Mouse (Mus musculus): ENCODE measurements at regions not wholly inside any gene's neighbourhood (a gene's known extent, or its start where the extent isn't known, plus 50 kb on each side); places are given as distances from the start of the nearest gene placed in this dataset.

DNA sequence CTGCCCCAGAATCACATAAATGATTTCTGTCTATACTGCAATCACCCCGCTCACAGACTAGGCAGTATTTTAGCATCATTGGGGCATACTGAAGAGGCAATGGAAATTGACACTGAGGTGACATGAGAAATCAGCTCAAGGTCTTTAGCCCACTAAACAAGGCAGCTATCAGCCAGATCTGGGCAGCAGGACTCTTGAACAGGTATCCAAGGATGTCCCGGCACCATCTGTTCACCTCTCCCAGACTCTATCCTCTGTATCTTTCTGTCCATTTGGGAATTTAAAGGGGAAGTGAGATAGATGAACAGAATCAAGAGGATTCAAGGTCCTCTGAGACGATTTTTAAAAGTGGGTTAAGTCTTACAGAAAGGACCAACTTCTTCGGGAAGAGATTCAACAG lies 112.1 kb downstream of the Pttg1 start:
- Histone ChIP-seq H3K4me3 (ENCODE audit: low read depth, low read length) (no peak overlapping the region), H3K9ac (ENCODE audit: low read length) (no peak overlapping the region), H3K4me1 (replicated peaks; ENCODE audit: control insufficient read depth, insufficient read depth, low read length) (no peaks in the 10 kb centered on the region), H3K4me2 (ENCODE audit: low read depth, low read length, severe bottlenecking) (no peak overlapping the region), H3K27ac (ENCODE audit: low read depth, low read length) (no peak overlapping the region), H3K27me3 (ENCODE audit: control insufficient read depth, insufficient read depth, low read length) (no peaks in the 10 kb centered on the region), H3K36me3 (ENCODE audit: control insufficient read depth, insufficient read depth, low read length) (no peaks in the 10 kb centered on the region), H3K9me3 (ENCODE audit: control insufficient read depth, low read length) (no peaks in the 10 kb centered on the region)
- ATAC-seq (replicated peaks; ENCODE audit: low FRiP score) (no peak), DNase-seq (ENCODE audit: low spot score) (no peak)
- WGBS = 91% methylated on average over 4 of the region's 4 CpGs
